Mouse (Mus musculus) neural tube, embryonic 13.5 days (tissue): ENCODE results near the gene Slc7a11. TPM values are rescaled to one million over a fixed set of nuclear protein-coding genes. Genes with fewer than 3 reads are reported as not detected.

ENCODE experiments used
- ATAC-seq: fragments of 200-750 bp; cut with Nextera tagmentation; 2 replicates; pipeline ENCODE4 v1.8.0; 2017; ENCODE audit warnings: low read depth, mild to moderate bottlenecking, moderate TSS enrichment, moderate library complexity
- H3K27ac ChIP-seq: fragments of 300-500 bp; sonication (generic); replicated peaks from 2 replicates; pipeline ENCODE4 v1.5.1; 2015; ENCODE audit warnings: moderate library complexity, mild to moderate bottlenecking, inconsistent platforms
- H3K27me3 ChIP-seq: fragments of 300-500 bp; sonication (generic); 2 replicates; pipeline ENCODE4 v1.6.1; 2015; ENCODE audit warnings: mild to moderate bottlenecking, inconsistent platforms
- H3K36me3 ChIP-seq: fragments of 300-500 bp; sonication (generic); 2 replicates; pipeline ENCODE4 v1.6.1; 2015; ENCODE audit warnings: mild to moderate bottlenecking, inconsistent platforms
- H3K4me1 ChIP-seq: fragments of 300-500 bp; sonication (generic); replicated peaks from 2 replicates; pipeline ENCODE4 v1.6.1; 2015; ENCODE audit warnings: inconsistent platforms
- H3K4me2 ChIP-seq: fragments of 300-500 bp; sonication (generic); 2 replicates; pipeline ENCODE4 v1.6.1; 2015; ENCODE audit warnings: inconsistent platforms, mild to moderate bottlenecking, moderate library complexity
- H3K4me3 ChIP-seq: fragments of 300-500 bp; sonication (generic); 2 replicates; pipeline ENCODE4 v1.5.1; 2015; ENCODE audit warnings: mild to moderate bottlenecking, inconsistent platforms
- H3K9ac ChIP-seq: fragments of 300-500 bp; sonication (generic); 2 replicates; pipeline ENCODE4 v1.6.1; 2015; ENCODE audit warnings: moderate library complexity, mild to moderate bottlenecking, inconsistent platforms
- H3K9me3 ChIP-seq: fragments of 300-500 bp; sonication (generic); 2 replicates; pipeline ENCODE4 v1.6.1; 2016; ENCODE audit warnings: inconsistent platforms
- WGBS: fragments of 180-500 bp; shearing (Covaris S2); methylation state at CpG from one replicate; pipeline ENCODE4 v1.1.7; 2015; 5-methylcytosine and 5-hydroxymethylcytosine counted together
- polyA plus RNA-seq: library from polyadenylated mRNA; unstranded; fragments of >200 nt; fragmentation: Nextera tagmentation; extraction: Ambion mirVana; gene quantifications from 2 replicates; pipeline ENCODE4 v1.2.1, GENCODE M21; 2015

The Slc7a11 gene
- polyA plus RNA-seq, 1 experiment from 2014 or later = 3.6 TPM

DNA sequence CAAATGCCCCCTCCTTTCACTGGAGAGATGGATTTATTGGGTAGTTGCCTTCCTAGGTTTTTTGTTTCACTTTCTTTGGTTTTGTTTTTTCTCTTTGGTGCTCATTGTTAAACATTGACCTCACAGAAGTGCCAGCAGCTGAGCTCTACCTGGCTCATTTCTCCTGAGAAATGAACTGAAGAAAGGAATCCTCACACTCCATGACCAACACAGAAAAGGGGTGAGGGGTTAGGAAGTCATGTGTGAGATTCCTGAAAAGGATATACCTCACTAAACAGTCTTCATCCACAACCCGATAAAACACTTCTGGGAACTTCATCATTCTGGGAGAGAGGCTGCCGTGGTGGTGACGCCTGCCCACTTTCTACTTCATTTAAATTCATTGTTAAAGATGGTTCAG is 207.4 kb downstream of the Slc7a11 start:
- no peak overlapping the region for H3K9ac ChIP-seq
- H3K9me3 ChIP-seq = no peaks in the 10 kb centered on the region
- H3K36me3 ChIP-seq = no peaks in the 10 kb centered on the region
- 32% methylated on average over 3 of the region's 3 CpGs for WGBS
- H3K27me3 ChIP-seq = no peaks in the 10 kb centered on the region
- no peak for ATAC-seq
- H3K27ac ChIP-seq = no peak overlapping the region
- H3K4me1 ChIP-seq = no peaks in the 10 kb centered on the region
- H3K4me2 ChIP-seq = no peak overlapping the region
- H3K4me3 ChIP-seq = no peak overlapping the region

DNA sequence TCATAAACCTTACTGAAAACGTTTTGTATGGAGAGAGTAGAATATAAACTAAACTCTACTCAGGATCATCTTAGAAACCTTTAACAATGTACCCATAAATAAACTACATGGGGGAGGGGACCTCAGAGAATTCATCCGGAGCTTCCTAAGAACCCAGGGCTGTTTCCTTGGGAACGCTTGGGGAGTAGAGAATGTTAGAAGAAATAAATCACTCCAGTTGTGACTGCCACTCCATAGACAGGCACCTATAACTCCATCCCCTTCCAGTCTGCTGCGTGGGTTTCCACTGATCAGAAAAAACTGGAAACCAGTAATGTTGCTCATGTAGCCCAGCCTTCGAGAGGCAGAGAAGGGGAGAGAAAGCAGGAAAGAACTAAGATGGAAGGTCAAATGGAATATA is 210.3 kb downstream of the Slc7a11 start:
- no peaks in the 10 kb centered on the region for H3K4me1 ChIP-seq
- ATAC-seq = no peak

DNA sequence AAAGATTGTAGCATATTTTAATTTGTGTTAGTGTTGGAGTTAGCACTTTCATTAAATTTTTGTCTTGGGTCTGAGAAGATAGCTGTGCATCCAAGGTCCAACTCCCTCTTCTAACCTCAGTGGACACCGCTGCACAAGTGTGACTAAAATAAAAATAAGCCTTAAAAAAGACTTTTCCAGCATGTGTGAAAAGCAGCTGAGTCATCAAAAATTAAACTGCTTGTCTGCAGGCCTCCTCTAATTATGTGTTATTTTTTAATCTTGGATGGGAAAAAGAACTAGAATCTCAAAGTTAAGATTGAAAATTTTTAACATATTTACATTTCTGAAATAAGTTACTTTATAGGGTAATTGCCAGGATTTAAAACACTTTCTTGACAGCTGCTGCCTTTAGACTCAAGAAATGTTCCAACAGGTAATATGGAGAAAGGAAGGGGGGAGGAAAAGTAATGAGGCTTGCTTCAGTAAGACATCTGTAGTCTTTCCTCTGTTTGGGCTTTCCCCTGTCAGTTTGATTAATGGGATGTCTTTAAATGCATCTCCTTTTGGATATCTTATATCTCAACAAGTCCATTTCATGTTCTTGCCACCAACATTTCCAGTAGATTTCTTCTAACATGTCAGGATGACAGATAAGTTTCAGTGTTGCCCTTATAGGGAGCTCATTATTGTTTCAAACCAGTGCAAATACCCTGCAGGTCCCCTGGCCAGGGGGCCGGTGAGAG is 218.9 kb downstream of the Slc7a11 start:
- Histone ChIP-seq H3K4me3 (no peak overlapping the region), H3K4me2 (no peak overlapping the region), H3K27ac (no peak overlapping the region), H3K4me1 (no peaks in the 10 kb centered on the region), H3K36me3 (no peaks in the 10 kb centered on the region), H3K9me3 (no peaks in the 10 kb centered on the region), H3K9ac (no peak overlapping the region), H3K27me3 (no peaks in the 10 kb centered on the region)
- ATAC-seq = no peak
- WGBS = 83% methylated on average over 2 of the region's 2 CpGs

More for the DNA sequence above, 210.3 kb downstream of the Slc7a11 start:
- Histone ChIP-seq H3K9me3 (no peaks in the 10 kb centered on the region), H3K4me3 (no peak overlapping the region), H3K27ac (no peak overlapping the region), H3K27me3 (no peaks in the 10 kb centered on the region), H3K4me2 (no peak overlapping the region), H3K9ac (no peak overlapping the region), H3K36me3 (no peaks in the 10 kb centered on the region)
- WGBS = 17% methylated on average over 5 of the region's 5 CpGs

DNA sequence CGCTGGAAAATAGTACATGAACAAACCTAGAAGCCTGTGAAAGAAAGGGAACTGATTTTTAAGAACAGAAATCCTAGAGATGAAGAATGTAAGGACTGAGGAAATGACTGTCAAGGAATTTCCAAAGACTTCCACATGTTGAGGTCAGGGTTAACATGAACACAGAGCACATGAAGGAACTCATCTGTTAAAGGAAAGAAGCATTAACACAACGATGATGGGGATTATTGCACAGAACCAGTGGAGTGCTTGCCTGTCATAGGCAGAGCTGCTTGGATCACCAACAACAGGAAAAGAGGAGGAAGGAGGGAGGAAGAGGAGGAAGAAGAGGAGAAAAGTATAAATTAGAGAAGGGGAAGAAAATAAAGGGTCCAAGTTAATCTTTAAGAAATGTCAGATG is 223.0 kb downstream of the Slc7a11 start:
- Histone ChIP-seq H3K36me3 (no peaks in the 10 kb centered on the region), H3K9me3 (no peaks in the 10 kb centered on the region), H3K9ac (no peak overlapping the region), H3K4me2 (no peak overlapping the region), H3K27me3 (no peaks in the 10 kb centered on the region), H3K4me1 (no peaks in the 10 kb centered on the region), H3K27ac (no peak overlapping the region), H3K4me3 (no peak overlapping the region)
- WGBS = 77% methylated on average over 2 of the region's 2 CpGs
- ATAC-seq = no peak

DNA sequence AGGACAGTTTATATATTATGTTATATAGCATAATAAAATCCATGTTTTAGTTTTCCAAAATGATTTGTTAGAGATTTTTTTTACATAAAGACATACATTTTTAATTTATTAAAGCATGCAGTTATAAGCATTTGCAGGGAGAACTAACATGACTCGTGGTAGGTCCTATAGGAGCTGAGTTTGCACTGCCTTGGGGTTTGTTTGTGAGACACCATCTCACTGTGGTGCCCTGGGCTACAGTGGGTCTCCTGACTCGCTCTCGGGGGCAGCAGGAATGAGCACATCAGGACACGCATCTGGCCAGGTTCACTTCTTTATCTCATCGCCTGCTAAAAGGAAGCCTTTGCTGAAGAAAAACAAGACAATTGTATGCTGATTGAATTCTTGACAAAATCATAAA is 257.0 kb downstream of the Slc7a11 start:
- Histone ChIP-seq H3K9me3 (no peaks in the 10 kb centered on the region), H3K4me3 (no peak overlapping the region), H3K9ac (no peak overlapping the region), H3K4me2 (no peak overlapping the region), H3K36me3 (no peaks in the 10 kb centered on the region), H3K27ac (no peak overlapping the region), H3K27me3 (no peaks in the 10 kb centered on the region), H3K4me1 (no peaks in the 10 kb centered on the region)
- WGBS = 87% methylated on average over 5 of the region's 5 CpGs
- no peak for ATAC-seq

DNA sequence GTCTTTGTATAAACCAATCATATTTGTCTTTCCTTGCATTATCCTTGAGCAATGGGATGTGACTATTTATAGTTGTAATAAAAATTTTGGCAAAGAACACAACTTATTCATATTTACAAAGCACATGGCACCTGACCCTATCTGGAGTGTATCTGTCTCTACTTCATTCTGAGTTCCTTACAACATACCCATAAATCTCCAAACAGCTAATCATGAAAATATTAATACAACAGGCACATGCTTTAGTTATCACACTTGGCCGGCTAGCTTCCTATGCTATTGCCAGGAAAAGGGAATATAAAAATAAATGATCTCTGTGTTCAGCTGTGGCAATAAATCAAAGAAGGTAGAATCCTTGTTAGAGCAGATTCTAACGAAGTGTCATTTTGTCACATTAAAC is 257.5 kb downstream of the Slc7a11 start:
- Histone ChIP-seq H3K4me3 (no peak overlapping the region), H3K27me3 (no peaks in the 10 kb centered on the region), H3K9ac (no peak overlapping the region), H3K4me2 (no peak overlapping the region), H3K4me1 (no peaks in the 10 kb centered on the region), H3K27ac (no peak overlapping the region), H3K36me3 (no peaks in the 10 kb centered on the region), H3K9me3 (no peaks in the 10 kb centered on the region)
- WGBS = 64% methylated on average over 2 of the region's 2 CpGs
- no peak for ATAC-seq

DNA sequence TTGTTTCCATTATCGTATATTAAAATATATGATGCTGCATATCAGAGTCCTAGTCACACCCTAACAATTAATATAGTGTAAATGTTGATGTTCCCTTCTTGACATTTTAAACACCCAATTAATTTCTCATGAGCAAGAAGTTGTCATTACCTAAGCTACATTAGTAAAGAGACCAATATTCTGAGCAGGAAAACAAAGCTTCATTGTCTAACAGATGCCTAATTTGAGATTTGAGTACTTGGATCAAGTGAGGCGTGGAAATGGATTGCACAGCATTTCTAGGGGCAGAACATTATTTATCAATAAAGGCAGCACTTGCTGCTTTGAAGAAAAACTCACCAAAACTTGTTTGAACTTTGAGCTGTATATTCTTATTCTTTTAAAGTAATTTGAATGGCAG is 282.7 kb downstream of the Slc7a11 start:
- Histone ChIP-seq H3K36me3 (no peaks in the 10 kb centered on the region), H3K9me3 (no peaks in the 10 kb centered on the region), H3K4me3 (no peak overlapping the region), H3K9ac (no peak overlapping the region), H3K4me2 (no peak overlapping the region), H3K4me1 (no peaks in the 10 kb centered on the region), H3K27me3 (no peaks in the 10 kb centered on the region), H3K27ac (no peak overlapping the region)
- 80% methylated on average over 2 of the region's 2 CpGs for WGBS
- no peak for ATAC-seq

DNA sequence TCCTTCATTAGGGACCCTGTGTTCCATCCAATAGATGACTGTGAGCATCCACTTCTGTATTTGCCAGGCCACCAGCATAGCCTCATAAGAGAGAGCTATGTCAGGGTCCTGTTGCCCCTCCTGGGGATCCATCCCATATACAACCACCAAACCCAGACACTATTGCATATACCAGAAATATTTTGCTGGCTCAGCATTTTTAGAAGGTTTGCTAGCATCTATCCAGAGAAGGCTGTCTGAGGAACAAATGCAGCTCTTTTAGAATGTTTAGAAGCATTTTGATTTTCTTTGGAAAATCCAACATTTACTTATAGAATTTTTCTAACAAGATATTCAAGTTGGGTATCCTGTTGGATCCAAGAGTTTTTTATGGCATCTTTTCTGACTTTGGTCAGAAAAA is 299.3 kb downstream of the Slc7a11 start:
- H3K9me3 ChIP-seq = no peaks in the 10 kb centered on the region
- no peaks in the 10 kb centered on the region for H3K27me3 ChIP-seq
- no peaks in the 10 kb centered on the region for H3K4me1 ChIP-seq
- no peak overlapping the region for H3K4me2 ChIP-seq
- H3K27ac ChIP-seq = no peak overlapping the region
- H3K36me3 ChIP-seq = no peaks in the 10 kb centered on the region
- no peak overlapping the region for H3K9ac ChIP-seq
- H3K4me3 ChIP-seq = no peak overlapping the region
- no peak for ATAC-seq

DNA sequence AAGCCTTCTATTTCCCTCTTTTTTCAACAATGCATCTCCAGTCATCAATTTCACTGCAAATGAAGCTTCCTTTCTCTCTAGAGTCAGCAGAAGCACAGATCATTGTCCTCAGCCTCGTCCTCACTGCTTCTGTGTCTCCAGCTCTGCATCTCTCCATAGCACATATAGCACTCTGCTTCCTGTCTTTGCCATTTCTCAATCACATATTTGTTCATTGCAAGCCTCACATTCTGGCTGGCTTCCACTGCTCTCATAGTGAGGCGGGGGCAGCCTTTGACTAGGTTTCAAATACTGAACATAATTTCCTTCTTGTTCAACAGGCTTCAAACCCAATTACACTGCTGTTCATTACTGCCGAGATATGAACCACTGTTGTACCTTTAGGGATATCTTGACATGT is 305.1 kb downstream of the Slc7a11 start:
- Histone ChIP-seq H3K4me3 (no peak overlapping the region), H3K36me3 (no peaks in the 10 kb centered on the region), H3K27me3 (no peaks in the 10 kb centered on the region), H3K4me2 (no peak overlapping the region), H3K9me3 (no peaks in the 10 kb centered on the region), H3K9ac (no peak overlapping the region), H3K4me1 (no peaks in the 10 kb centered on the region), H3K27ac (no peak overlapping the region)
- no peak for ATAC-seq
- 67% methylated on average over 3 of the region's 3 CpGs for WGBS

DNA sequence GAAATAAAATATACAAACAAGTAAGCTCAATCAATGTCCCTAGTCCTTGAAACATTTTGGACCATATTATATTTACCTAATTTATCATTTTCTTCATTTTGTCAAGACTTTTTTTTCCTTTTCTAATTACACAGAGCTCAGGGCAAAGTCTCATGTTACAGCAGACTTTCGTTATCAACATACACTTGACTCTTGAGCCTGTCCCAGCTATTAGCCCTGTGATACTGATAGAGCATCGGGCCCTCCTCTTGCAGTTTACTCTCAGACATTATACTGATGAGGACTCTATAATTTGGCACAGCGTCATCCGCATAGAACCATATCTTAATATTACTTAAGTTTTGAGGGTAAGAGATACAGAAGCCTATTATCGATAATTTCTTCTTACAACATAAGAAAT is 311.2 kb downstream of the Slc7a11 start:
- WGBS = 89% methylated on average over 5 of the region's 5 CpGs
- H3K4me2 ChIP-seq = no peak overlapping the region
- no peaks in the 10 kb centered on the region for H3K9me3 ChIP-seq
- H3K4me3 ChIP-seq = no peak overlapping the region
- H3K27me3 ChIP-seq = no peaks in the 10 kb centered on the region
- no peaks in the 10 kb centered on the region for H3K36me3 ChIP-seq
- H3K4me1 ChIP-seq = no peaks in the 10 kb centered on the region
- no peak overlapping the region for H3K9ac ChIP-seq
- ATAC-seq = no peak
- H3K27ac ChIP-seq = no peak overlapping the region

DNA sequence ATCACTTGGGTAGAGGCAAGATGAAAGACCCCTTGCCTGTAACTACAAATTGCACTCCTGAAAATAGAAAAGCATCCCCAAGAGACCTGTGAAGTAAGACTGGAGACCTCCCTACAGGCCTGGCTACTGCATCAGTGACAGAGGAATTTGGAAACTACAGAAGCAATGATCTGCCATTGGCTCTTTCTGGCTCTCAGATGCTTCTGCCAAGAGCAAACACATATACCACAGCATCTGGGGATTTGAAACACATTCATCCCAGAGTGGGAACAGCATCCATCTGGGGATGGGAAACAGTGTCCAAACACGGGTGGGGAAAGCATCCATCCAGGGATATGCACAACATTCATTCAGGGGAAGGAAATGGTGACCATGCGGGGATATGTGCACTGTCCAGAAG is 313.1 kb downstream of the Slc7a11 start:
- ATAC-seq = no peak
- Histone ChIP-seq H3K36me3 (no peaks in the 10 kb centered on the region), H3K4me3 (no peak overlapping the region), H3K27ac (no peak overlapping the region), H3K9ac (no peak overlapping the region), H3K9me3 (no peaks in the 10 kb centered on the region), H3K27me3 (no peaks in the 10 kb centered on the region), H3K4me1 (no peaks in the 10 kb centered on the region), H3K4me2 (no peak overlapping the region)
- 94% methylated on average over 2 of the region's 2 CpGs for WGBS

DNA sequence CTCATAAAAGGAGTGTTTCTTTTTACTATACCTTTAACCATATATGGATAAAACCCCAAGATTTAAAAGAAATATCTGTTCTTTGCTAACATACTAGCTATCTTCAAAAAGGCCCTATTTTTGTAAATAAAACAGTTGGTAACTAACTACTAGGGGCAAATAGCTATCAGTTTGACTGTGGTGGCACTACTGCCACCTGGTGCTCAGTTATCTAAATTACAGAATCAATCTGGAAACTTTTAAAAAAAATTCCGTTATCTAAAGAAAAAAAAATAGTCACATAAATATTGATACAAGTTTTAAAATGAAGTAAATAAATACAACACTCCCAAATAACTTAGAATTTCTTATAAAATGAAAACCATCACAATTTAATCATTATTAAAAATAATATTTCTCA is 322.4 kb downstream of the Slc7a11 start:
- Histone ChIP-seq H3K4me1 (no peaks in the 10 kb centered on the region), H3K27ac (no peak overlapping the region), H3K4me2 (no peak overlapping the region), H3K9ac (no peak overlapping the region), H3K4me3 (no peak overlapping the region), H3K36me3 (no peaks in the 10 kb centered on the region), H3K27me3 (no peaks in the 10 kb centered on the region), H3K9me3 (no peaks in the 10 kb centered on the region)
- 59% methylated on average over 1 of the region's 1 CpGs for WGBS
- no peak for ATAC-seq

DNA sequence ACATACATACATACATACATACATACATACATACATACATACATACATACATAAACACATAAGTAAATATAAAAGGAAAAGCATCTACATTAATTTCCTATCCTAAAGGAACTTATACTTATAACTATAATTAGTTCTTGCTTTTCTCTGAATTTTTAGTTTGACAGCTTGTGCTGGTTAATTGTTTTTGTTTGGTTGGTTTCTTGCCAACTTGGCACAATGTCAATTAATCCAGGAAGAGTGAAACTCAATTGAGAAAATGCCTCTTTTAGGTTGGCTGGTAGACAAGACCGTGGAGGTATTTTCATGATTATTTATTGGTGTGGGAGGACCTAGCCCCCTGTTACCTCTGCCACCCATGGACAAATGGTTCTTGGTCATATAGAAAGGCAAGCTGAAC is 327.1 kb downstream of the Slc7a11 start:
- no peaks in the 10 kb centered on the region for H3K4me1 ChIP-seq
- no peaks in the 10 kb centered on the region for H3K36me3 ChIP-seq
- no peaks in the 10 kb centered on the region for H3K27me3 ChIP-seq
- no peak overlapping the region for H3K9ac ChIP-seq
- ATAC-seq = no peak
- WGBS = 77% methylated on average over 1 of the region's 1 CpGs
- no peak overlapping the region for H3K4me3 ChIP-seq
- H3K9me3 ChIP-seq = no peaks in the 10 kb centered on the region
- no peak overlapping the region for H3K27ac ChIP-seq
- no peak overlapping the region for H3K4me2 ChIP-seq
